Mouse (Mus musculus): ENCODE data around the gene Grm8.
A peak's percentile ranks its signal among the peaks of the same experiment; 100 is the strongest.

The Grm8 gene

GRCm38 (mm10) chr6:28042339-28042738 lies 92.6 kb downstream of the Grm8 start:
- no peak for DNase-seq (ENCODE audit: low read depth, low spot score)

GRCm38 (mm10) chr6:28040815-28041214 lies 94.2 kb downstream of the Grm8 start:
- DNase-seq (ENCODE audit: low read depth, low spot score): no peak

GRCm38 (mm10) chr6:28032006-28032405 lies 103.0 kb downstream of the Grm8 start:
- DNase-seq (ENCODE audit: low read depth, low spot score): no peak

GRCm38 (mm10) chr6:28017653-28018052 lies 117.3 kb downstream of the Grm8 start:
- DNase-seq (ENCODE audit: low read depth, low spot score): no peak

GRCm38 (mm10) chr6:28007001-28007400 lies 128.0 kb downstream of the Grm8 start:
- DNase-seq (ENCODE audit: low read depth, low spot score): no peak

GRCm38 (mm10) chr6:27997250-27997649 lies 137.7 kb downstream of the Grm8 start:
- DNase-seq (ENCODE audit: low read depth, low spot score): no peak

GRCm38 (mm10) chr6:27991241-27991640 lies 143.7 kb downstream of the Grm8 start:
- DNase-seq (ENCODE audit: low read depth, low spot score): no peak

- no peak for DNase-seq (ENCODE audit: low read depth, low spot score)
Measured at GRCm38 (mm10) chr6:27982598-27982997, 152.4 kb downstream of the Grm8 start.

GRCm38 (mm10) chr6:27982021-27982420 lies 153.0 kb downstream of the Grm8 start:
- DNase-seq (ENCODE audit: low read depth, low spot score): peak; percentile 45

- no peak for DNase-seq (ENCODE audit: low read depth, low spot score)
Measured at GRCm38 (mm10) chr6:27977361-27977760, 157.6 kb downstream of the Grm8 start.

- DNase-seq (ENCODE audit: low read depth, low spot score): no peak
Measured at GRCm38 (mm10) chr6:27968859-27969258, 166.1 kb downstream of the Grm8 start.

GRCm38 (mm10) chr6:27967037-27967436 lies 167.9 kb downstream of the Grm8 start:
- no peak for DNase-seq (ENCODE audit: low read depth, low spot score)

GRCm38 (mm10) chr6:27965237-27965636 lies 169.7 kb downstream of the Grm8 start:
- no peak for DNase-seq (ENCODE audit: low read depth, low spot score)

- DNase-seq (ENCODE audit: low read depth, low spot score): no peak
Measured at GRCm38 (mm10) chr6:27963887-27964286, 171.1 kb downstream of the Grm8 start.

- DNase-seq (ENCODE audit: low read depth, low spot score): no peak
Measured at GRCm38 (mm10) chr6:27956278-27956857, 178.6 kb downstream of the Grm8 start.

- DNase-seq (ENCODE audit: low read depth, low spot score): no peak
Measured at GRCm38 (mm10) chr6:27951433-27951832, 183.5 kb downstream of the Grm8 start.

- DNase-seq (ENCODE audit: low read depth, low spot score): no peak
Measured at GRCm38 (mm10) chr6:27928058-27928457, 206.9 kb downstream of the Grm8 start.

GRCm38 (mm10) chr6:27913281-27913680 lies 221.7 kb downstream of the Grm8 start:
- DNase-seq (ENCODE audit: low read depth, low spot score): peak; percentile 43

- DNase-seq (ENCODE audit: low read depth, low spot score): no peak
Measured at GRCm38 (mm10) chr6:27904358-27904757, 230.6 kb downstream of the Grm8 start.

- no peak for DNase-seq (ENCODE audit: low read depth, low spot score)
Measured at GRCm38 (mm10) chr6:27902224-27902623, 232.8 kb downstream of the Grm8 start.

GRCm38 (mm10) chr6:27901396-27901795 lies 233.6 kb downstream of the Grm8 start:
- no peak for DNase-seq (ENCODE audit: low read depth, low spot score)

GRCm38 (mm10) chr6:27895153-27895552 lies 239.8 kb downstream of the Grm8 start:
- DNase-seq (ENCODE audit: low read depth, low spot score): no peak

GRCm38 (mm10) chr6:27892886-27893285 lies 242.1 kb downstream of the Grm8 start:
- no peak for DNase-seq (ENCODE audit: low read depth, low spot score)

- DNase-seq (ENCODE audit: low read depth, low spot score): no peak
Measured at GRCm38 (mm10) chr6:27888391-27888790, 246.6 kb downstream of the Grm8 start.

Data from forelimb bud, embryonic 11.5 days (tissue).